Mouse (Mus musculus): ENCODE measurements at regions not wholly inside any gene's neighbourhood (a gene's known extent, or its start where the extent isn't known, plus 50 kb on each side); places are given as distances from the start of the nearest gene placed in this dataset.

DNA sequence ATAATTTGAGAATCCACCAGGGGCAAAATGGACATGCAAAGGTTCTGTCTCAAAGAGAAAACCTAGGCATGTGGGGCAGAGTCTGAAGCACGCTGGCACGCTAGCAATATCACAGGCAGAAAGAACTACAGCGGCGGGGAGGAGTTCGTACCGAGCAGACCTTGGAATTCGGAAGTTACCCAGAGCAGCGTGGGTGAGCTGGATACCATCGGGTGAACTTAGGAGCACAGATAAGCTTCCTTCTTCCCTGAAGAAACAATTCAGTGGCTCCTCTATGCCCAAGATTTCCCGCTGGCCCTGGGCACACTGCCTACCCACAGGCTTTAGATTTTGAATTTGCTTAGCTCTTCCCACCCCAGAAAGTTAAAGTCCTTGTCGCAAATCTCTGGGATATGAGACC lies 129.1 kb downstream of the Nhlrc3 start:
- H3K4me3 ChIP-seq (ENCODE audit: low read depth, low read length): no peak overlapping the region
- 51% methylated on average over 11 of the region's 11 CpGs for WGBS
- H3K36me3 ChIP-seq (ENCODE audit: insufficient read depth, low read length): no peaks in the 10 kb centered on the region
- ATAC-seq (ENCODE audit: low FRiP score) (no peak), DNase-seq (ENCODE audit: low spot score) (peak; percentile 34)
- no peak overlapping the region for H3K4me2 ChIP-seq (ENCODE audit: low read depth, low read length, poor library complexity, severe bottlenecking)
- H3K9me3 ChIP-seq (ENCODE audit: low read length): no peaks in the 10 kb centered on the region
- no peak for TF ChIP-seq CTCF (IDR thresholded peaks at IDR 0.05)
- H3K27ac ChIP-seq (ENCODE audit: low read depth, low read length): no peak overlapping the region
- no peaks in the 10 kb centered on the region for H3K27me3 ChIP-seq (ENCODE audit: insufficient read depth, low read length)
- H3K9ac ChIP-seq (replicated peaks; ENCODE audit: low read length, poor library complexity, severe bottlenecking): no peak overlapping the region
- H3K4me1 ChIP-seq (ENCODE audit: insufficient read depth, low read length): no peaks in the 10 kb centered on the region

DNA sequence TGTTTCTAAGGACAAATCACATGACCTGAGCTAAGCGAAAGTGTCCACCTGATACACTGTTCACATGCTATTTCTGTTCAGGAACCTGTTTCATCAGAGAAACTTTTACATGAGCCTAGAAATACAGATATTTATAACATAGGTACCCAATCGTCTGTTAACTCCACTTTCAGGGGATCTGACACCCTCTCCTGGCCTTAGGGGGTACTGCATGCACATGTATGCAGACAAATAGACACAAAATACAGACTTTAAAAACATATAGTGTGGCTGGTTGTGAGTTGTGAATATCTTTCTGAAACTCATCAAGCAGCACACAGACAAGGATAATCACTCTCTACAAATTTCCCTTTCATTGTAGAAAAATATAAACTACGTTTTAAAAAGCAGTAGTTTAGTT lies 133.6 kb downstream of the Nhlrc3 start:
- H3K4me2 ChIP-seq (ENCODE audit: low read depth, low read length, poor library complexity, severe bottlenecking): no peak overlapping the region
- DNase-seq (ENCODE audit: low spot score) (peak; percentile 40), ATAC-seq (ENCODE audit: low FRiP score) (no peak)
- no peak overlapping the region for H3K4me3 ChIP-seq (ENCODE audit: low read depth, low read length)
- H3K9ac ChIP-seq (replicated peaks; ENCODE audit: low read length, poor library complexity, severe bottlenecking): no peak overlapping the region
- no peaks in the 10 kb centered on the region for H3K9me3 ChIP-seq (ENCODE audit: low read length)
- no peak overlapping the region for H3K27ac ChIP-seq (ENCODE audit: low read depth, low read length)
- 53% methylated on average over 3 of the region's 3 CpGs for WGBS
- peak; percentile 89 for TF ChIP-seq CTCF (IDR thresholded peaks at IDR 0.05)
- H3K4me1 ChIP-seq (ENCODE audit: insufficient read depth, low read length): no peaks in the 10 kb centered on the region
- no peaks in the 10 kb centered on the region for H3K27me3 ChIP-seq (ENCODE audit: insufficient read depth, low read length)
- no peaks in the 10 kb centered on the region for H3K36me3 ChIP-seq (ENCODE audit: insufficient read depth, low read length)

DNA sequence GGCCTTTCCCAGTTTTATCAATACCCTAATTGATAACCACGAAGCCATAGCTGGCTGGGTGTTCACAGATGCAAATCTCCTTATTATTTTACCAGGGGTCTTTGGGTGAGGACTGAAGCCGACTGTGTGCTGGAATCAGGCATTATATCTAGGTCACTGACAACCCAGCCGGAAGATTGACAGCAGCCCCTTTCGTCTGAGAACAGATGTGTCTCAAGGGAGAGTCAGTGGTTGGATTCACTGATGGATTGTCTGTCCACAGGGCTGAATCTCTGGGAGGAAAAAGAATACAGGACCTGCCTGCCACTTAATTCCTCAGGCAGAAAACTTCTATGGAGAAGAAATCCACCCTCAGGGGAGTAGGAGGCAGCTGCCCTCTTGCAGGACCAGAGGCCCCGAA lies 135.7 kb downstream of the Nhlrc3 start:
- Histone ChIP-seq H3K9me3 (ENCODE audit: low read length) (no peaks in the 10 kb centered on the region), H3K4me1 (ENCODE audit: insufficient read depth, low read length) (no peaks in the 10 kb centered on the region), H3K4me2 (ENCODE audit: low read depth, low read length, poor library complexity, severe bottlenecking) (no peak overlapping the region), H3K4me3 (ENCODE audit: low read depth, low read length) (no peak overlapping the region), H3K36me3 (ENCODE audit: insufficient read depth, low read length) (no peaks in the 10 kb centered on the region), H3K27ac (ENCODE audit: low read depth, low read length) (peak overlapping the region; percentile 51; the same call in 1 of the 2 replicates), H3K9ac (replicated peaks; ENCODE audit: low read length, poor library complexity, severe bottlenecking) (no peak overlapping the region), H3K27me3 (ENCODE audit: insufficient read depth, low read length) (no peaks in the 10 kb centered on the region)
- no peak for DNase-seq (ENCODE audit: low spot score)
- ATAC-seq (ENCODE audit: low FRiP score): no peak
- 15% methylated on average over 5 of the region's 5 CpGs for WGBS
- TF ChIP-seq CTCF (IDR thresholded peaks at IDR 0.05): no peak

DNA sequence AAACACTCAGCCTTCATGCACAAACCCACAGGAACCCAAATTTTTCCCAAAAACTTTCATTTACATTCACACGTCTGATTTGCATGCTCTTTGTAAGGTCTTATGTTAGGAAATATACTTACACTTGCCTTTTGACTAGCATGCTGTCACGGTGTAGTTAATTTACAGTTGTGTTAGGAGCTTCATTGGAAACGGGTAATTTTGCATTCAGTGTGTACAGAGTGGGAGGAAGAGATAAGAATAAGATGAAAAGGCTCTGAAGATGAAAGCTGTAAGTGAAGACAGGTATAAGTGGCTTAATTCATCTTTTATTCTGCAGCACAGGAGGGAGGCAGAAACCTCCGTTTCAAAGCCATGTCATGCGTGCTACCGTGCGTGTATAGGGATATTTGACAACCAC lies 136.2 kb downstream of the Nhlrc3 start:
- no peaks in the 10 kb centered on the region for H3K27me3 ChIP-seq (ENCODE audit: insufficient read depth, low read length)
- no peaks in the 10 kb centered on the region for H3K9me3 ChIP-seq (ENCODE audit: low read length)
- H3K4me1 ChIP-seq (ENCODE audit: insufficient read depth, low read length): no peaks in the 10 kb centered on the region
- 25% methylated on average over 7 of the region's 7 CpGs for WGBS
- DNase-seq (ENCODE audit: low spot score): no peak
- TF ChIP-seq CTCF (IDR thresholded peaks at IDR 0.05): no peak
- H3K9ac ChIP-seq (replicated peaks; ENCODE audit: low read length, poor library complexity, severe bottlenecking): no peak overlapping the region
- ATAC-seq (ENCODE audit: low FRiP score): 0 out of 2 replicates have a peak, but pooled peaks have one; percentile 16
- H3K4me3 ChIP-seq (ENCODE audit: low read depth, low read length): no peak overlapping the region
- H3K36me3 ChIP-seq (ENCODE audit: insufficient read depth, low read length): no peaks in the 10 kb centered on the region
- H3K27ac ChIP-seq (ENCODE audit: low read depth, low read length): 0 out of 2 replicates have a peak overlapping the region, but pooled peaks have one; percentile 51
- no peak overlapping the region for H3K4me2 ChIP-seq (ENCODE audit: low read depth, low read length, poor library complexity, severe bottlenecking)

DNA sequence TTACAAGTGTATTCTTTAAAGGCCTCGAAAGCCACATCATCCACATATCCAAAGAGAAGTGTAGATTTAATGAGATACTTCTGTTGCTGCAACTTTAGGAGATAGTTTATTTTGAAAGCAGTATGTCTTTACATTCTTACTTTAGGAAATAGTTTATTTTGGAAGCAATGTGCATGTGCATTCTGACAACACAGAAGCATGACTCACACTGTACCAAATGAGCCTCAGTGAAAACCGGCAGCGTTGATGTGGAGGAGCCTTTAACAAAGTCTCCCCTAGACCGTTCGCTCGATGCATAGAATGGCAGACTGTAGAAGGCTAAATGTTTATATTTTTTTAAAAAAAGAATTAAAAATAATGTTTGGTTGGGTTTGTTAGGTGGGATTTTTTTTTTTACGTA lies 138.1 kb downstream of the Nhlrc3 start:
- no peak overlapping the region for H3K27ac ChIP-seq (ENCODE audit: low read depth, low read length)

DNA sequence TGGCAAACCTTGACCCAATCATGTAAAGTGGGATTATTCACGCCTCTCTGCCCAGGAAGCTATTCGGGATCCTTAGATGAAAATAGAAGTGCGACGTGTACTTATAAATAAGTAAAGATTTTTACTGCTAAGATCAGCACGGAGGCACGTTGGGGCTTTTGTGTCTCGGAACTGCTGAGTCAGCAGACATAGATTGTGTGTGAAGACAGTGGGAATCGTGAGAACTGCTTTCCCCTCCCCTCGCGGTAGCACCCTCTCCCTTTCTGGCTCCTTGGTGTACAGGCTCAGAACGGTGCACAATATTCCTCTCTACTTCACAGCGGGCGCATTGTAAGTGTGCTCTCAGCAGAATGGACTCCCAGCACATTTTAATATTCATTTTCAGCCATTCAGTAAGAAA lies 138.7 kb downstream of the Nhlrc3 start:
- peak; percentile 36 for DNase-seq (ENCODE audit: low spot score)
- WGBS: 19% methylated on average over 13 of the region's 13 CpGs
- H3K9me3 ChIP-seq (ENCODE audit: low read length): no peaks in the 10 kb centered on the region
- H3K36me3 ChIP-seq (ENCODE audit: insufficient read depth, low read length): no peaks in the 10 kb centered on the region
- no peak overlapping the region for H3K27ac ChIP-seq (ENCODE audit: low read depth, low read length)
- peak; percentile 38; the same call in 1 of the 2 replicates for ATAC-seq (ENCODE audit: low FRiP score)
- H3K4me1 ChIP-seq (ENCODE audit: insufficient read depth, low read length): no peaks in the 10 kb centered on the region
- H3K4me2 ChIP-seq (ENCODE audit: low read depth, low read length, poor library complexity, severe bottlenecking): peak overlapping the region; percentile 37; the same call in 1 of the 2 replicates
- no peaks in the 10 kb centered on the region for H3K27me3 ChIP-seq (ENCODE audit: insufficient read depth, low read length)
- H3K9ac ChIP-seq (replicated peaks; ENCODE audit: low read length, poor library complexity, severe bottlenecking): 0 out of 2 replicates have a peak overlapping the region, but pooled peaks have one; percentile 13
- 0 out of 2 replicates have a peak overlapping the region, but pooled peaks have one; percentile 9 for H3K4me3 ChIP-seq (ENCODE audit: low read depth, low read length)
- no peak for TF ChIP-seq CTCF (IDR thresholded peaks at IDR 0.05)

More for the DNA sequence above, 138.1 kb downstream of the Nhlrc3 start:
- Histone ChIP-seq H3K4me2 (ENCODE audit: low read depth, low read length, poor library complexity, severe bottlenecking) (no peak overlapping the region), H3K4me3 (ENCODE audit: low read depth, low read length) (no peak overlapping the region), H3K9ac (replicated peaks; ENCODE audit: low read length, poor library complexity, severe bottlenecking) (no peak overlapping the region), H3K9me3 (ENCODE audit: low read length) (no peaks in the 10 kb centered on the region), H3K36me3 (ENCODE audit: insufficient read depth, low read length) (no peaks in the 10 kb centered on the region), H3K27me3 (ENCODE audit: insufficient read depth, low read length) (no peaks in the 10 kb centered on the region), H3K4me1 (ENCODE audit: insufficient read depth, low read length) (no peaks in the 10 kb centered on the region)
- TF ChIP-seq CTCF (IDR thresholded peaks at IDR 0.05): no peak
- no peak for ATAC-seq (ENCODE audit: low FRiP score)
- WGBS: 92% methylated on average over 7 of the region's 7 CpGs
- no peak for DNase-seq (ENCODE audit: low spot score)

Data from midbrain, postnatal 0 days (tissue).